Mouse (Mus musculus) granulocyte monocyte progenitor cell, adult 5-6 weeks (primary cell): Measurements from ENCODE around the gene Slc3a2. TPM values are rescaled to one million over a fixed set of nuclear protein-coding genes. Genes with fewer than 3 reads are reported as not detected.
"Not testable (repeated sequence)": the region's sequence is repeated elsewhere in the genome, so short reads cannot be mapped to it uniquely, and the experiment has no call there.

ENCODE experiments used
- ATAC-seq: replicated peaks from 2 replicates; pipeline ENCODE4 v1.8.0; 2016; ENCODE audit warnings: mild to moderate bottlenecking, moderate TSS enrichment, inconsistent platforms; ENCODE audit not compliant: poor library complexity, severe bottlenecking
- total RNA-seq, 2 experiments: library from RNA; stranded (forward) in 1 of 2; stranded (reverse) in 1 of 2; fragments of 200-712, 200-1000 nt in 1 of 2; fragments of >200 nt in 1 of 2; fragmentation: Nextera tagmentation in 1 of 2; gene quantifications; 2 replicates each; pipeline ENCODE4 v1.2.3; 2014 to 2017

The Slc3a2 gene
- total RNA-seq, 2 experiments from 2014 or later = 70.1 to 87.2 TPM

DNA sequence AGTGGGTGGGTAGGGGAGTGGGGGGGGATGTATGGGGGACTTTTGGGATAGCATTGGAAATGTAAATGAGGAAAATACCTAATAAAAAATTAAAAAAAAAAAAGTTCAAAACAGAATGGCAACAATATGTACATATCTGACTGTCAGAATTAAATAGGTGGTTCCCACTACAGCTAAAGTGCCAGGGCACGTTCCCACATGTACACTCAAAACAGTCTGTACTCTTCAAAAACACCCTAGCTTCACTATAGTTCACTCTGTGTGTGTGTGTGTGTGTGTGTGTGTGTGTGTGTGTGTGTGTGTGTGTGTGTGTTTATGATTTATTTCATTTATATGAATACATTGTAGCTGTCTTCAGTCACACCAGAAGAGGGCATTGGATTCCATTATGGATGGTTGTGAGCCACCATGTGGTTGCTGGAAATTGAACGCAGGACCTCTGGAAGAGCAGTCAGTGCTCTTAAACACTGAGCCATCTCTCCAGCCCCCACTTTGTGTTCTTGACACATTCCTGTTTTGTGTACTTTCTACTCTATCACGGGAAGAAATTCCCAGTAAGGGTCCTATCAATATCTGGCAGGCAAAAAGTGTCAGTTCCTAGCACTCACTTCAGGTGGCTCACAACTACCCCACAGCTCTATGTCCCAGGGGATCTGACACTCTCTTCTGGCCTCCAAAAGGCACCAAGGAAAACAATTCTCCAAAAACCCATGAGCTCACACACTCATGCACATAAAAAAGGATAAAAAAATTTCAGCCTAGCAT is 5.3 kb upstream of the Slc3a2 start:
- ATAC-seq = not testable (repeated sequence)

DNA sequence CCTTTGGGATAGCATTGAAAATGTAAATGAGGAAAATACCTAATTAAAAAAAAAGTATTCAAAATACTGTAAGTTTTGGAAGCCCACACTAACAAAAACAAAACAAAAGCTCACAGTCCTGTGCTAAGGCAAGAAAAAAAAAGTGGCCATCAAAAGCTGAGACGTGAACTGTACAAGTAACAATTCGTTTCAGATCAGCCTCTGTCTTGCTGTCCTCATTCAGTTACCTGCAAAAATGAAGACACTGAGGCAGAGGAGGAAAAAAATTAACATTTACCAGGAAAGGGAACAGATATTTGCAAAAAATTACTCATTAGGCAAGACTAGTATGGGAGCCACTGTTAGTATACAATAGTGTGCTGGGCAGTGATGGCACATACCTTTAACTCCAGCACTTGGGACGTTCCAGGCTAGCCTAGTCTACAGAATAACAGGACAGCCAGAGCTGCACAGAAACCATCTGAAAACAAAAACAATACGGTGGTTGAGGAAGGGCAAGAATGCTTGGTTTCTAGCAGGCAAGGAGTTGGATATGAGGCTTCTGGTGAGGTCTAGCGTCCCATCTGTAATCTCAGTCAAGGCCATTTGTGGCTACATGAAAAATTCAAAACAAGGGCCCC is 4.4 kb upstream of the Slc3a2 start:
- ATAC-seq = no peak

- ATAC-seq = no peak
Observed at GRCm38 (mm10) chr19:8726609-8727390, 3.6 kb upstream of the Slc3a2 start.

DNA sequence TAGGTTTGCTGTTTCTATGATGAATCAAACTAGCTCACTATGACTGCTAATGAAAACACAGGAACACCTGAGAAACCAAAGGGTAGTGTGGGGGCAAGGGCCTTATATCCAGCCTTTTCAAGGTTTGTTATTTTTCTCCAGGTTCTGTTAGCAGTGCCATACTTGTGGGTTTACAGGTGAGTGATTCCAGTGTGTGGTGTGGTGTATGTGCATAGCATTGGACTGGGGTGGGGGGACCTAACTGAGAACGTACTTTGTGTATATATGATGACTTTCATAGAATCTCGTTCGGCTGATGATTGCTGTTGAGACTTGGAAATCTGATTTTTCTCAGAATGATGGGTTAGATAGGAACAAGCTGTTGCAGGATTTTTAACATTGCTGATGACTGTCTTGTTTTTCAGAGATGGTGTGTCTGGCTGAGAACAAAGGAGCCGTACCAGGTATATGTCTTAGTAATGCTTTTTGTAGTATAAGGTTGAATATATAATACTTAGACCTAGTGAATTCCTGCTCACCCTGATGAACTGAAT is 2.0 kb upstream of the Slc3a2 start:
- no peak for ATAC-seq

DNA sequence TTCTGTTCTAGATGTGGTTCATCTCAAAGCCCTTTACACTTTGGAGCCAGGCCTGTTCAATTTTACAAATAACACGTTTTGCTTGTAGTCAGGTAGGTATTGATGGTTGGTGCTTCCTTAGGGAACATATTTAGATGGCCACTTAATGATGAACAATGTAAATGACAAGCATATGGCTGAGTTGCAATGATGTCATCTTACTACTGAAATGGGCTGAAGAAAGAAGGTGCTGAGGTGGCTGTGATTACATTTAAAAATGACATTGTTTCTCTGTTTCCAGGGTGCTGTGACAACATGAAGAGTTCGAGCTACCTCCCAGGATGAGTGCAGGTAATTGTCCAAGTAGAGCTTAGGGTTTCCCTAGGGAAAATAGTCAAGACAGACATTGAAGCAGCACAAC is 1.2 kb upstream of the Slc3a2 start:
- ATAC-seq = no peak

- ATAC-seq = peak; percentile 17
Observed at GRCm38 (mm10) chr19:8723574-8724346, 591 bp upstream of the Slc3a2 start.

- no peak for ATAC-seq
Observed at GRCm38 (mm10) chr19:8722559-8722906, 636 bp downstream of the Slc3a2 start.

DNA sequence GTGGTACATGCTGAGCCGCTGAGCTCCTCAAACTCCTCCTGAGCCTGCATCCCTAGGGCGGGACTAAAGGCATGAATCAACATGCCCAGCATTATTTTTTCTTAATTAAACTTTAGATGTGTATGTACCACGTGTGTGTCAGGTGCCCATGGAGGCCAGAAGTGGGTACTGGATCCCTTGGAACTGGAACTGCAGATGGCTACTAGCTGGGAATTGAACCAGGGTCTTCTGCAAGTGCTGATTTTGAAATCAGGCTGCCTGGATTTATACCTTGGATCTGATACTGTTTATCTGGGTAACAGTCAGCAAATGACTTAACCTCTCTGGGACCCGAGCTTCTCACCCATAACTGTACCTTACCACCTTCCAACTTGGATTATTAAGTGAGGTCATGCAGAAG is 1.1 kb downstream of the Slc3a2 start:
- no peak for ATAC-seq

- no peak for ATAC-seq
Observed at GRCm38 (mm10) chr19:8721378-8721777, 1.8 kb downstream of the Slc3a2 start.

- not testable (repeated sequence) for ATAC-seq
Observed at GRCm38 (mm10) chr19:8719037-8719436, 4.1 kb downstream of the Slc3a2 start.

DNA sequence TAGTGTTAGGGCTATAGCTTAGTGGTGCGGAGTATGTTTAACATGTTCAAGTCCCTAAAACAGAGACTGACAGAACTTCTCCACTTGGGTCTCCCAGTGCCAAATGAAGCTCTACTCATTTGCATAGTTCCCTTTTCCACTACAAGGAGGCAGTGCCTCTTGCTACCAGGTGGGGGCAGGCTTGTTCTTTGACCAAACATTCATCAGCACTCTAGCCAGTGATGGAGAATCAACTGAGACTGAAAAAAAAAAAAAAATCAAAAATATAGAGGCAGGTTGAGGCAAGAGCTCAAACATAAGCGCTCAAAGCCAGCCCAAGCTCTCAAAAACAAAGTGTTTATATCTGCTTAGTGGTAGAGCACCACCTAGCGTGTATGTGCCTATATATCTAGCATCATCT is 4.8 kb downstream of the Slc3a2 start:
- ATAC-seq = peak; percentile 30

DNA sequence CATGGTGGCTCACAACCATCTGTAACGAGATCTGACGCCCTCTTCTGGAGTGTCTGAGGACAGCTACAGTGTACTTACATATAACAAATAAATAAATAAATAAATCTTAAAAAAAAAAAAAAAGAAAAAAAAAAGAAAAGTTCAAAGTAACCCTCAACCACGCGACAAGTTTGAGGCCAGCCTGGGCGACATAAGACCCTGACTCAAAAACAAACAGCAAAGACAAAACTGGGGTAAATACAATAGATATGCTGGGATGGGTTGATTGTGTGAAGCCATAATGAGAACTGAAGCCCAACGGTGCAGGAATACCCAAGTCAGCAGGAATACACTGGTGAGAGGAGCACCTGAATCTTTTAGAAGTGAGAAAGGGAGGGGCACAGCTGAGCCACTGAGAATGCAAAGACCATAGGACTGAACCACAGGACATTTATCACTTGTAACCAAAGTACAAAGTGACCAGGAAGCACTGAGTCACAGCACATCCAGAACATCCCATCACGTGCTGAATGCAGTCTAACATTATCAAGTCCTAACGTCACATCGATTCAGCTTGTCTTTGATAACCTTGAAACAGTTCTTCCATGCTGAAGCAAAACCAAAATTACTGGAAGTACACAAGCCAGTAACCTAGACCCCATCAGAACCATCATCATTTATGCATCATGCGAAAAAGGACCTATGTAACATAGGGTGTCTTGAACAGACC is 6.2 kb downstream of the Slc3a2 start:
- no peak for ATAC-seq

DNA sequence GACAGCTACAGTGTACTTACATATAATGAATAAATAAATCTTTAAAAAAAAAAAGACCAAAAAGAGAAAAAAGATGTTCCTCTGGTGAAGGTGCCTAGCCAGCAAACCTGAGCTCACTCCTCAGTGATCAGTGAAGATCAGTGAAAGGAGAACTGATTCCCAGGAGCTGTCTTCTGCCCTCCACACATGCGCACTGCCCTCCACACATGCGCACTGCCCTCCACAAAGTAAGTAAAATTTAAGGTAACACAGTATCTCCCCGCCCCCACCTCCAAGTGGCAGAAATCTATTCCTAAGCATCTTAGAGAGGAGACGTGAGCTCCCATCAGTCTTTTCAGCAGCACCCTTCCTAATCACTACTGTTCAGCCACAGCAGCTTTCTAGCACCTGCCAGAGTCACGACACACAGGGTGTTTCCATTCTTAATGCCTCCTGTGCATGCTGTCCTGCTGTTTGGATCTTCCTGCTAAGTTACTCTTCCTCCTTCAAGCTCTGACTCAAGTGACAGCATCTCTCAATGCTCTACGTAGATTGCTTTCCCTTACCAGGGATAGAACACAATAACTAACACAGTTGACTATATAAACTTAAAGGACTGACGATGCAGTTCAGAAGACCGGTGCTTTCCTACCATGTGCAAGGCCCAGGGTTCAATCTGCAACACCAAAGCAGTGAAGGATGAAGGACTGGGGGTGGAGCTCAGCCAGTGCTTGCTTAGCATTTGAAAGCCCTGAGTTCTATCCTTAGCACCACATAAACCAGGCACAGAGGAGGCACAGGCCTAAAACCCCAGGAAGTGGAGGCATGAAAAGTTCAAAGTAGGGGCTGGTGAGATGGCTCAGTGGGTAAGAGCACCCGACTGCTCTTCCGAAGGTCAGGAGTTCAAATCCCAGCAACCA is 7.1 kb downstream of the Slc3a2 start:
- ATAC-seq = no peak

GRCm38 (mm10) chr19:8714653-8715481 is 8.3 kb downstream of the Slc3a2 start:
- ATAC-seq = no peak

GRCm38 (mm10) chr19:8713997-8714652 is 9.0 kb downstream of the Slc3a2 start:
- ATAC-seq = peak; percentile 34

- peak; percentile 69 for ATAC-seq
Observed at GRCm38 (mm10) chr19:8713306-8713996, 9.7 kb downstream of the Slc3a2 start.

GRCm38 (mm10) chr19:8712870-8713305 is 10.3 kb downstream of the Slc3a2 start:
- ATAC-seq = peak; percentile 74
